ENCODE assay signal across 10 mouse cellular contexts in genomic region chr10:77225414-77225813, GRCm38 (mm10). TPM values are rescaled to one million over a fixed set of nuclear protein-coding genes. Genes with fewer than 3 reads are reported as not detected.
A peak's percentile ranks its signal among the peaks of the same experiment; 100 is the strongest.
DNase-seq lines count a peak whose midpoint lies in the region; ATAC-seq lines count a peak whose summit lies in the region.
"Had no signal": no experiment of that assay in that cellular context is flagged by ENCODE, and none has a peak within 500 bp of the region (broad histone marks: within the 10 kb centered on the region; RNA-seq: fewer than 3 reads in every experiment).

No protein-coding gene starts in this region.

- no peak overlapping the region for H3K4me2 ChIP-seq in heart, embryonic 15.5 days
- H3K4me2 ChIP-seq: forebrain, embryonic 12.5 days; limb, embryonic 13.5 days had no signal

- 0 out of 2 replicates have a peak overlapping the region, but pooled peaks have one; percentile 20 for H3K27ac ChIP-seq in heart, embryonic 15.5 days
- H3K27ac ChIP-seq: forebrain, embryonic 12.5 days; limb, embryonic 13.5 days had no signal

- no peak overlapping the region for H3K4me3 ChIP-seq in heart, embryonic 15.5 days
- H3K4me3 ChIP-seq: forebrain, embryonic 12.5 days; limb, embryonic 13.5 days had no signal

- H3K9ac ChIP-seq in heart, embryonic 15.5 days = no peak overlapping the region
- H3K9ac ChIP-seq: forebrain, embryonic 12.5 days; limb, embryonic 13.5 days had no signal

- WGBS in heart, embryonic 15.5 days = 23% methylated on average over 9 of the region's 9 CpGs

- peak; percentile 20 to 25 for DNase-seq in kidney, postnatal 36 days
- DNase-seq in kidney, adult 9 months = no peak
- peak; percentile 46 for DNase-seq in R1 (ENCODE audit: low read depth, low spot score)
- DNase-seq in lung, postnatal 25 days (ENCODE audit: low spot score) = peak; percentile 16
- DNase-seq in urinary bladder, postnatal 25 days (ENCODE audit: low spot score) = no peak
- DNase-seq in left cerebral cortex, postnatal 36 days (ENCODE audit: low spot score in 2 of 2) = no peak
- no peak for DNase-seq in urinary bladder, postnatal 10 days (ENCODE audit: low spot score)

- H3K4me1 ChIP-seq in heart, embryonic 15.5 days (replicated peaks) = peaks cover 56% of the 10 kb centered on the region

- H3K9me3 ChIP-seq in heart, embryonic 15.5 days (replicated peaks) = no peaks in the 10 kb centered on the region
- H3K9me3 ChIP-seq: forebrain, embryonic 12.5 days; limb, embryonic 13.5 days had no signal

- intact Hi-C loops in left cerebral cortex, postnatal 36 days (cut with DNase I) = no loop called here

- 0 out of 2 replicates have a peak, but pooled peaks have one; percentile 28 for ATAC-seq in heart, embryonic 15.5 days (replicated peaks; ENCODE audit: insufficient number of reproducible peaks, insufficient read depth, low FRiP score, low read depth)

- H3K36me3 ChIP-seq in heart, embryonic 15.5 days = no peaks in the 10 kb centered on the region
- H3K36me3 ChIP-seq: forebrain, embryonic 12.5 days; limb, embryonic 13.5 days had no signal

- H3K27me3 ChIP-seq in heart, embryonic 15.5 days = no peaks in the 10 kb centered on the region
- H3K27me3 ChIP-seq: forebrain, embryonic 12.5 days; limb, embryonic 13.5 days had no signal

RNA-seq across cellular contexts. Expression of gene Pofut2, which starts 33.6 kb away (rescaled TPM):
- 99.8 and 124 TPM in 2 replicates for polyA plus RNA-seq in heart, embryonic 15.5 days (2015; fragmentation: Nextera tagmentation; extraction: Ambion mirVana)
- total RNA-seq in left cerebral cortex, postnatal 36 days (2021) = 10 to 100 TPM; 32.6 to 33.0 TPM

RNA-seq across cellular contexts. Expression of gene Col18a1, which starts 59.1 kb away (rescaled TPM):
- 108 and 136 TPM in 2 replicates for polyA plus RNA-seq in heart, embryonic 15.5 days (2015; fragmentation: Nextera tagmentation; extraction: Ambion mirVana)
- total RNA-seq in left cerebral cortex, postnatal 36 days (2021) = 1 to 10 TPM; 3.3 to 4.3 TPM

Comparison
In these comparisons a context has a peak if more than half of its experiments do, and no peak if none do; other contexts are left out.
1. DNase-seq: peak in kidney, postnatal 36 days (2 of 2), R1 (single experiment) and lung, postnatal 25 days (single experiment); none in kidney, adult 9 months (single experiment), urinary bladder, postnatal 25 days (single experiment), left cerebral cortex, postnatal 36 days (0 of 2) and urinary bladder, postnatal 10 days (single experiment).